Mouse (Mus musculus) liver, postnatal 0 days (tissue): ENCODE measurements around the gene Efl1.

Experiments
- CTCF ChIP-seq: sonication (generic); IDR thresholded peaks from 2 replicates; pipeline ENCODE4 v1.5.1; 2016; ENCODE audit warnings: antibody characterized with exemption, low read depth
- EP300 ChIP-seq: IDR thresholded peaks from 2 replicates; pipeline ENCODE4 v1.6.1; 2016; ENCODE audit warnings: antibody characterized with exemption, low read depth, mild to moderate bottlenecking

GRCm38 (mm10) chr7:82811140-82811851 is 162.9 kb downstream of the Efl1 start:
- no peak for TF ChIP-seq CTCF
- no peak for TF ChIP-seq EP300
